12 mouse cellular contexts compared by ENCODE assay signal in genomic region chr2:149927481-149927880, GRCm38 (mm10).
"Had no signal": no experiment of that assay in that cellular context is flagged by ENCODE, and none has a peak within 500 bp of the region (broad histone marks: within the 10 kb centered on the region; RNA-seq: fewer than 3 reads in every experiment).

No protein-coding gene starts in this region.

- DNase-seq: gastrocnemius, postnatal 10 days; gastrocnemius, postnatal 25 days; heart, adult 18-20 months; heart, postnatal 10 days; heart, postnatal 4 days; kidney, adult 18-20 months; kidney, adult 8-10 months; kidney, postnatal 10 days; kidney, postnatal 25 days; kidney, postnatal 4 days; left cerebral cortex, postnatal 4 days; lung, adult 18-20 months had no signal
